Mouse (Mus musculus) yolk sac, embryonic 10.5 days (tissue): ENCODE data around the gene Olfr142.
"Not testable (repeated sequence)": the region's sequence is repeated elsewhere in the genome, so short reads cannot be mapped to it uniquely, and the experiment has no call there.

Experiments
- DNase-seq: peaks from one replicate; pipeline ENCODE4 v3.0.0-alpha.2; 2017; ENCODE audit warnings: low spot score

The Olfr142 gene

DNA sequence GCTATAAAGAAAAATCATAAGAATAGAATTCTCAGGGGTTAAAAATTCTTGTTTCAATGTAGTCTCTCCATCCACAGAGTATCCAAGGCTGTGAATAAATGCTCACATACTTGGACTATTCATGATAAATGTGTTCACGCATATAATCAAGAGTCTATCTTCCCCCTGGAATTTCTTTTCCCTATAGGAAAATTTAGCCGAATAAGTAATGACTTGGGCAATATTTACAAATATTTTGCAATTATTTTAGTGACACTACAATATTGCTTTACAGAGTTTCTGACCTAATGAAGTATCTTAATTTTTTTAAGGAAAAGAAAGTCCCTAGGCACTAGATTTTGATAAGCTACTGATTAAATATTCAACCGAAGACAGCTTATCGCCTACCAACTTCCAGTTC is at the start of gene Olfr142:
TSS of gene Olfr142 (minus strand) at position 101 of the 400 bp plus-strand sequence.
- no peak for DNase-seq

DNA sequence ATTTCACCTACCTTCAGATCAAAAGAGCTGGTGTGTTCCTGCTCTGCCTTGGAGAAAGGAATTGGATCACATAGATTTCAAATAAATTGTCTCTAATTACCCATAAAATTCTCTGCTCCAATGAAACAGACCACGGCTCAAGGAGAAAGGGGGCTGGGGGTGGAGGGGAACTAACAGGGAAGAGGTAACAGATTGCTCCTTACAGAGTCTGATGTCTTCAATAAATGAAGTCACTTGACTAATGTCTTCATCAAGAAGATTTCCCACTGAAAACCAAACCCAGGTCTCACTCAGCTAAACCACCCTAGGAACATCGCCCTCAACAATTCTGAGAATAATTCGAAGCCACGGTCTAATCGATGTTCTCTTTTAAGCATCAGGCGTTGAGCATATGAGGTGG is 35.3 kb upstream of the Olfr142 start, which contains the start of gene Olfr1272:
TSS of gene Olfr1272 (minus strand) at position 101 of the 400 bp plus-strand sequence.
- DNase-seq: no peak

GRCm38 (mm10) chr2:90270932-90271331 is 13.5 kb upstream of the Olfr142 start, which contains the start of gene Olfr1271:
Olfr1271 (minus strand) TSS chr2:90271032.
- DNase-seq: no peak

GRCm38 (mm10) chr2:90224393-90224792 is 33.0 kb downstream of the Olfr142 start, which contains the start of gene Olfr1506:
Olfr1506 (minus strand) TSS chr2:90224493.
- not testable (repeated sequence) for DNase-seq
